Mouse (Mus musculus): ENCODE measurements around the gene Gm20388. TPM values are rescaled to one million over a fixed set of nuclear protein-coding genes. Genes with fewer than 3 reads are reported as not detected.

Gm20388 gene
- total RNA-seq, 1 experiment = 27.0 TPM

DNA sequence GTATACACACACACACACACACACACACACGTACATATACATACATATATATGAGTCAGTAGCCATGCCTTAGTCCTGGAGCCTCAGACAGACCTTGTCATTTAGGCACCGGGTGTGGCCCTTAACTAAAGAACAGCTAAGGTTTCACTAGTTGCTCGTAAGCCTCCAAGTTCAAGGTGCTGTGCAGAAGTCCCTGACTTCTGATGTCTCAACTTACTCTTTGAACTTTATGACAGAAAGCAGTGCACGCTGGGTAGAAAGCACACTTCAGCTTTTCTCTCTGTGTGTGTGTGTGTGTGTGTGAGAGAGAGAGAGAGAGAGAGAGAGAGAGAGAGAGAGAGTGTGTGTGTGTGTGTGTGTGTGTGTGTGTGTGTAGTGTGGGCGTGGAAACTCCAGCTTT lies 633.5 kb downstream of the Gm20388 start:
- TF ChIP-seq ZC3H11A (IDR thresholded peaks at IDR 0.05; ENCODE audit: borderline replicate concordance, low read depth, low read length) = no peak
- TF ChIP-seq ZNF384 (IDR thresholded peaks at IDR 0.05; ENCODE audit: low read depth, low read length) = no peak
- TF ChIP-seq MAFK (IDR thresholded peaks at IDR 0.05; ENCODE audit: insufficient read depth, low read depth, low read length) = no peak
- no peak for TF ChIP-seq HCFC1 (IDR thresholded peaks at IDR 0.05; ENCODE audit: borderline replicate concordance, insufficient read depth, low read length)
- TF ChIP-seq CHD2 (IDR thresholded peaks at IDR 0.05; ENCODE audit: low read depth, low read length) = no peak
- H3K9ac ChIP-seq (ENCODE audit: insufficient read depth, low read depth, low read length, poor library complexity, severe bottlenecking) = no peak overlapping the region
- in situ Hi-C loops (cut with MboI; ENCODE audit: low sequenced_read_pairs in 2 of 2, unreplicated experiment in 2 of 2) = no loop called here
- H3K9me3 ChIP-seq (ENCODE audit: control insufficient read depth, insufficient read depth, low read depth, low read length) = no peaks in the 10 kb centered on the region
- H3K36me3 ChIP-seq (ENCODE audit: control insufficient read depth, insufficient read depth, low read length, poor library complexity, severe bottlenecking) = peaks cover 5% of the 10 kb centered on the region; the same call in 1 of the 2 replicates
- no peak overlapping the region for H3K27ac ChIP-seq (ENCODE audit: insufficient read depth, low read depth, low read length, poor library complexity, severe bottlenecking)
- peaks cover 9 to 65% of the 10 kb centered on the region in 2 experiments for H3K4me1 ChIP-seq (ENCODE audit: control insufficient read depth in 2 of 2, insufficient read depth in 2 of 2, low read length in 2 of 2, poor library complexity in 1 of 2)
- no peak overlapping the region for H3K4me3 ChIP-seq (ENCODE audit: insufficient read depth in 1 of 2, low read depth in 1 of 2, low read length in 2 of 2, poor library complexity in 1 of 2, severe bottlenecking in 1 of 2)
- DNase-seq (ENCODE audit: low read depth, low spot score) = no peak

DNA sequence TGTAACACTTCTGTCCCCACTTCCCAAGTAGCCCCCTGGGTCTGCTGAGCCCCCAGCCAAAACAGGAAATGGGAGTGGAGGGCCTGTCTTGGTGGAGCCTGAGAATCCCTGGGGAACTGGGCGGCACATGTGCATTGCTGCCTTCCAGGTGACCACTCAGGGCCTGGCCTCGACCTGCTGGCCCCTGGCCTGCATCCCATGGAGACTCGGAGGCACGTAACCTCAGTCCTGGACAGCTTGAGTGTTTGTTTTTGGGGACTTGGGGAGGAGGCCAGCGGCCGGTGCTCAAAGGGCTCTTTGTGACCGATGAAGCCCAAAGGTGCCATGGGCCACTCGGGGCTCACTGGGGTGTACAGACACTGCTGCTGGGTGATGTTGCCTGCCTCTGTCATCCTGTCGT lies 636.9 kb downstream of the Gm20388 start:
- in situ Hi-C loops (cut with MboI; ENCODE audit: low sequenced_read_pairs in 2 of 2, unreplicated experiment in 2 of 2) = no loop called here
- no peak overlapping the region for H3K4me3 ChIP-seq (ENCODE audit: insufficient read depth in 1 of 2, low read depth in 1 of 2, low read length in 2 of 2, poor library complexity in 1 of 2, severe bottlenecking in 1 of 2)
- no peak overlapping the region for H3K9ac ChIP-seq (ENCODE audit: insufficient read depth, low read depth, low read length, poor library complexity, severe bottlenecking)
- no peak for DNase-seq (ENCODE audit: low read depth, low spot score)
- no peak overlapping the region for H3K27ac ChIP-seq (ENCODE audit: insufficient read depth, low read depth, low read length, poor library complexity, severe bottlenecking)
- peaks cover 7 to 64% of the 10 kb centered on the region in 2 experiments for H3K4me1 ChIP-seq (ENCODE audit: control insufficient read depth in 2 of 2, insufficient read depth in 2 of 2, low read length in 2 of 2, poor library complexity in 1 of 2)
- H3K9me3 ChIP-seq (ENCODE audit: control insufficient read depth, insufficient read depth, low read depth, low read length) = no peaks in the 10 kb centered on the region
- TF ChIP-seq ZNF384 (IDR thresholded peaks at IDR 0.05; ENCODE audit: low read depth, low read length) = no peak
- no peak for TF ChIP-seq ZC3H11A (IDR thresholded peaks at IDR 0.05; ENCODE audit: borderline replicate concordance, low read depth, low read length)
- no peak for TF ChIP-seq MAFK (IDR thresholded peaks at IDR 0.05; ENCODE audit: insufficient read depth, low read depth, low read length)
- TF ChIP-seq CHD2 (IDR thresholded peaks at IDR 0.05; ENCODE audit: low read depth, low read length) = no peak
- no peak for TF ChIP-seq HCFC1 (IDR thresholded peaks at IDR 0.05; ENCODE audit: borderline replicate concordance, insufficient read depth, low read length)
- peaks cover 6% of the 10 kb centered on the region; the same call in 1 of the 2 replicates for H3K36me3 ChIP-seq (ENCODE audit: control insufficient read depth, insufficient read depth, low read length, poor library complexity, severe bottlenecking)

DNA sequence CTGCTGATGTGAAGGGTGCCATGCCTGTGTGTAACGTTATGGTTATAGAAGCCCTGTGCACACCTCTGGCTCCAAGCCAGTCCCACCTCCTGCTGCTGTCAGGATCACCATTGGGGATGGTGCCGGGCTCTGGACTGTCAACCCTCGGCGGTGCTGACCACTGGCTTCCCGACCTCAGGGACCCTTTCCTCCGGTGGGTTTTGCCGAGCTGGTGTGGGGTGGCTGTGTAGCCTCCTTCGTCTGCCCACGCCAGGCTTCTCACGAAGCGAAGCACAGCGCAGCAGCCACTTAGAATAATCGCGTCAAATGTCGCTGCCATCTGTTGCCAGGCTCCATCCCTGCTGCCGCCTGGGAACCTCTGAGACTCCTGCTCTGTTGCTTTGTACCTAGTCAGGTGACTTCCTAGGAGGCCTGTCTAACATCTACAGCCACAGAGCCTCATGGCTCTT lies 637.7 kb downstream of the Gm20388 start:
- TF ChIP-seq CHD2 (IDR thresholded peaks at IDR 0.05; ENCODE audit: low read depth, low read length) (no peak), MAFK (IDR thresholded peaks at IDR 0.05; ENCODE audit: insufficient read depth, low read depth, low read length) (no peak)
- DNase-seq (ENCODE audit: low read depth, low spot score) = no peak
- Histone ChIP-seq H3K4me1 (ENCODE audit: control insufficient read depth in 2 of 2, insufficient read depth in 2 of 2, low read length in 2 of 2, poor library complexity in 1 of 2) (peaks cover 7 to 57% of the 10 kb centered on the region in 2 experiments), H3K4me3 (ENCODE audit: insufficient read depth in 1 of 2, low read depth in 1 of 2, low read length in 2 of 2, poor library complexity in 1 of 2, severe bottlenecking in 1 of 2) (peak overlapping the region in 1 of 2 experiments; percentile 1; a peak in 1 of 4 replicates), H3K9me3 (ENCODE audit: control insufficient read depth, insufficient read depth, low read depth, low read length) (no peaks in the 10 kb centered on the region), H3K27ac (ENCODE audit: insufficient read depth, low read depth, low read length, poor library complexity, severe bottlenecking) (no peak overlapping the region), H3K9ac (ENCODE audit: insufficient read depth, low read depth, low read length, poor library complexity, severe bottlenecking) (no peak overlapping the region), H3K36me3 (ENCODE audit: control insufficient read depth, insufficient read depth, low read length, poor library complexity, severe bottlenecking) (peaks cover 7% of the 10 kb centered on the region; the same call in 1 of the 2 replicates)
- in situ Hi-C loops (cut with MboI; ENCODE audit: low sequenced_read_pairs in 2 of 2, unreplicated experiment in 2 of 2) = no loop called here

DNA sequence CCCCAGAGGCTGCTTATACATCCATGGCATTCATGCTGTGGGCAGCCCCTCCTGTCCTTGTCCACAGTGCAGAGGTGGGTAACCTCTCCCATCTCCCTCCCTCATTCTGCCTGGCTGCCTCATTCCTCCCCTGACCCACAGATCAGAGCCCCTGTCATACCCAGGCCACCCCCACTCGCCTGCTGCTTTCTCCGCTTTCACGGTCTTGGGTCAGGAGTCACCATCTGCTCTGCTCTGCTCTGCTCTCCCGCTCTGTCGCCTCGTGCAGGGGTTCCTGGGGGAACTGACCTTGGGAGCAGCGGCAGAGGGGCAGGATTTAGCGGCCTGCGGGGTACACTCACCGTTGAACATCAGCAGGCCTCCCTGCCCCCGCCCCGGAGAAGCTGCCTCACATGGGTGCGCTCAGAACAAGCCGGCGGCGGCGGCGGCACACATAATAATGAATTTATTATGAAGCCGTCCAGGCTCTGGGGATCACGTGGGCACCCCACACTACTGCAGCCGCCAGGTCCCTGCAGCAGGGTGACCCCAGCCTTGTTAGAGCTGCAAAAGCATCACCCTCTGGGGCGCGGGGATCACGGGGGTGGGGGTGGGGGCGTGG lies 638.8 kb downstream of the Gm20388 start:
- Histone ChIP-seq H3K27ac (ENCODE audit: insufficient read depth, low read depth, low read length, poor library complexity, severe bottlenecking) (no peak overlapping the region), H3K4me1 (ENCODE audit: control insufficient read depth in 2 of 2, insufficient read depth in 2 of 2, low read length in 2 of 2, poor library complexity in 1 of 2) (peaks cover 7 to 56% of the 10 kb centered on the region in 2 experiments), H3K4me3 (ENCODE audit: insufficient read depth in 1 of 2, low read depth in 1 of 2, low read length in 2 of 2, poor library complexity in 1 of 2, severe bottlenecking in 1 of 2) (peak overlapping the region in 1 of 2 experiments; percentile 49; a peak in 2 of 4 replicates), H3K9ac (ENCODE audit: insufficient read depth, low read depth, low read length, poor library complexity, severe bottlenecking) (peak overlapping the region; percentile 18; the same call in 1 of the 2 replicates), H3K36me3 (ENCODE audit: control insufficient read depth, insufficient read depth, low read length, poor library complexity, severe bottlenecking) (peaks cover 18% of the 10 kb centered on the region), H3K9me3 (ENCODE audit: control insufficient read depth, insufficient read depth, low read depth, low read length) (no peaks in the 10 kb centered on the region)
- TF ChIP-seq ZNF384 (IDR thresholded peaks at IDR 0.05; ENCODE audit: low read depth, low read length) (no peak), HCFC1 (IDR thresholded peaks at IDR 0.05; ENCODE audit: borderline replicate concordance, insufficient read depth, low read length) (no peak), MAFK (IDR thresholded peaks at IDR 0.05; ENCODE audit: insufficient read depth, low read depth, low read length) (no peak), CHD2 (IDR thresholded peaks at IDR 0.05; ENCODE audit: low read depth, low read length) (no peak)
- no peak for DNase-seq (ENCODE audit: low read depth, low spot score)
- in situ Hi-C loops (cut with MboI; ENCODE audit: low sequenced_read_pairs in 2 of 2, unreplicated experiment in 2 of 2) = no loop called here
